28 mouse cellular contexts compared by ENCODE assay signal in genomic region chr12:107939177-107939576, GRCm38 (mm10).
DNase-seq lines count a peak whose midpoint lies in the region; ATAC-seq and TF ChIP-seq lines count a peak whose summit lies in the region.
"Had no signal": no experiment of that assay in that cellular context is flagged by ENCODE, and none has a peak within 500 bp of the region (broad histone marks: within the 10 kb centered on the region; RNA-seq: fewer than 3 reads in every experiment).

No protein-coding gene starts in this region.

- H3K27ac ChIP-seq in embryonic facial prominence, embryonic 13.5 days = peak overlapping the region; percentile 48; the same call in 1 of the 2 replicates
- no peak overlapping the region for H3K27ac ChIP-seq in embryonic facial prominence, embryonic 10.5 days (replicated peaks)
- no peak overlapping the region for H3K27ac ChIP-seq in hindbrain, embryonic 14.5 days
- H3K27ac ChIP-seq in hindbrain, embryonic 12.5 days = no peak overlapping the region
- no peak overlapping the region for H3K27ac ChIP-seq in lung, postnatal 0 days (ENCODE audit: low read length)
- H3K27ac ChIP-seq: heart, embryonic 15.5 days; limb, embryonic 10.5 days; liver, embryonic 15.5 days; lung, embryonic 15.5 days; macrophage; midbrain, embryonic 15.5 days; stomach, embryonic 15.5 days had no signal

- H3K4me2 ChIP-seq in embryonic facial prominence, embryonic 13.5 days = no peak overlapping the region
- H3K4me2 ChIP-seq in hindbrain, embryonic 14.5 days (replicated peaks) = no peak overlapping the region
- no peak overlapping the region for H3K4me2 ChIP-seq in hindbrain, embryonic 12.5 days (replicated peaks)
- no peak overlapping the region for H3K4me2 ChIP-seq in lung, postnatal 0 days (replicated peaks; ENCODE audit: low read depth, low read length)
- H3K4me2 ChIP-seq: heart, embryonic 15.5 days; liver, embryonic 15.5 days; lung, embryonic 15.5 days; midbrain, embryonic 15.5 days; stomach, embryonic 15.5 days had no signal

- H3K4me1 ChIP-seq in embryonic facial prominence, embryonic 13.5 days = peaks cover 68% of the 10 kb centered on the region
- peaks cover 47% of the 10 kb centered on the region for H3K4me1 ChIP-seq in embryonic facial prominence, embryonic 10.5 days
- peaks cover 29% of the 10 kb centered on the region for H3K4me1 ChIP-seq in hindbrain, embryonic 14.5 days (replicated peaks; ENCODE audit: control insufficient read depth, insufficient read depth, low read length)
- H3K4me1 ChIP-seq in hindbrain, embryonic 12.5 days = peaks cover 39% of the 10 kb centered on the region
- no peaks in the 10 kb centered on the region for H3K4me1 ChIP-seq in lung, postnatal 0 days (ENCODE audit: insufficient read depth, low read depth, low read length)
- H3K4me1 ChIP-seq: liver, embryonic 15.5 days had no signal

- peak; percentile 20; the same call in 1 of the 2 replicates for TF ChIP-seq CTCF in lung, postnatal 0 days (IDR thresholded peaks at IDR 0.05)

- no peak for ATAC-seq in embryonic facial prominence, embryonic 13.5 days (ENCODE audit: insufficient number of reproducible peaks, insufficient read depth, low FRiP score, low TSS enrichment, low read depth)
- no peak for ATAC-seq in hindbrain, embryonic 14.5 days (ENCODE audit: low FRiP score)
- ATAC-seq in hindbrain, embryonic 12.5 days (ENCODE audit: low FRiP score) = no peak
- no peak for ATAC-seq in lung, postnatal 0 days
- ATAC-seq: forebrain, embryonic 14.5 days; midbrain, embryonic 15.5 days had no signal

- no peaks in the 10 kb centered on the region for H3K27me3 ChIP-seq in embryonic facial prominence, embryonic 13.5 days
- no peaks in the 10 kb centered on the region for H3K27me3 ChIP-seq in embryonic facial prominence, embryonic 10.5 days (replicated peaks; ENCODE audit: low read depth, poor library complexity, severe bottlenecking)
- H3K27me3 ChIP-seq in hindbrain, embryonic 14.5 days (ENCODE audit: control insufficient read depth, insufficient read depth, low read length) = no peaks in the 10 kb centered on the region
- no peaks in the 10 kb centered on the region for H3K27me3 ChIP-seq in hindbrain, embryonic 12.5 days
- no peaks in the 10 kb centered on the region for H3K27me3 ChIP-seq in lung, postnatal 0 days (replicated peaks; ENCODE audit: insufficient read depth, low read length)
- H3K27me3 ChIP-seq: liver, embryonic 15.5 days; midbrain, embryonic 15.5 days; stomach, embryonic 15.5 days had no signal

- no peak for DNase-seq in embryonic facial prominence, embryonic 10.5 days (ENCODE audit: low spot score)
- DNase-seq in hindbrain, embryonic 14.5 days (ENCODE audit: low spot score) = peak; percentile 67
- DNase-seq in lung, postnatal 0 days (ENCODE audit: low spot score) = no peak
- DNase-seq in lung, postnatal 14 days = no peak
- no peak for DNase-seq in urinary bladder, postnatal 10 days (ENCODE audit: low spot score)
- DNase-seq in left cerebral cortex, adult 18-20 months (ENCODE audit: low spot score in 2 of 2) = no peak
- DNase-seq: adrenal gland, postnatal 25 days; cerebellum, adult 11 months; cerebellum, adult 9-11 months; gastrocnemius, postnatal 36 days; heart, postnatal 4 days; kidney, adult 9 months; kidney, postnatal 25 days; layer of hippocampus, adult 9-11 months; liver; thymus, adult 18-20 months; thymus, postnatal 36 days had no signal

- 58% methylated on average over 4 of the region's 4 CpGs for WGBS in embryonic facial prominence, embryonic 13.5 days
- WGBS in embryonic facial prominence, embryonic 10.5 days = 74% methylated on average over 4 of the region's 4 CpGs
- 70% methylated on average over 4 of the region's 4 CpGs for WGBS in hindbrain, embryonic 14.5 days
- 74% methylated on average over 4 of the region's 4 CpGs for WGBS in hindbrain, embryonic 12.5 days
- 59% methylated on average over 4 of the region's 4 CpGs for WGBS in lung, postnatal 0 days

- TF ChIP-seq EP300 in lung, postnatal 0 days (IDR thresholded peaks at IDR 0.05) = no peak

- H3K9ac ChIP-seq in embryonic facial prominence, embryonic 13.5 days = no peak overlapping the region
- no peak overlapping the region for H3K9ac ChIP-seq in hindbrain, embryonic 14.5 days
- H3K9ac ChIP-seq in hindbrain, embryonic 12.5 days = no peak overlapping the region
- no peak overlapping the region for H3K9ac ChIP-seq in lung, postnatal 0 days (replicated peaks; ENCODE audit: low read depth)
- H3K9ac ChIP-seq: heart, embryonic 15.5 days; liver, embryonic 15.5 days; lung, embryonic 15.5 days; midbrain, embryonic 15.5 days; stomach, embryonic 15.5 days had no signal

- H3K4me3 ChIP-seq in embryonic facial prominence, embryonic 13.5 days = no peak overlapping the region
- H3K4me3 ChIP-seq in embryonic facial prominence, embryonic 10.5 days = no peak overlapping the region
- no peak overlapping the region for H3K4me3 ChIP-seq in hindbrain, embryonic 14.5 days (replicated peaks; ENCODE audit: low read length)
- H3K4me3 ChIP-seq in hindbrain, embryonic 12.5 days = no peak overlapping the region
- H3K4me3 ChIP-seq in lung, postnatal 0 days (ENCODE audit: low read depth, low read length) = no peak overlapping the region
- H3K4me3 ChIP-seq: erythroblast, embryonic 14.5 days; heart, embryonic 15.5 days; limb, embryonic 10.5 days; liver, embryonic 15.5 days; lung, embryonic 15.5 days; midbrain, embryonic 15.5 days; stomach, embryonic 15.5 days had no signal

- H3K9me3 ChIP-seq in embryonic facial prominence, embryonic 13.5 days = no peaks in the 10 kb centered on the region
- H3K9me3 ChIP-seq in embryonic facial prominence, embryonic 10.5 days = no peaks in the 10 kb centered on the region
- no peaks in the 10 kb centered on the region for H3K9me3 ChIP-seq in hindbrain, embryonic 14.5 days (ENCODE audit: control insufficient read depth, low read length)
- no peaks in the 10 kb centered on the region for H3K9me3 ChIP-seq in hindbrain, embryonic 12.5 days (replicated peaks)
- H3K9me3 ChIP-seq in lung, postnatal 0 days (ENCODE audit: low read length) = no peaks in the 10 kb centered on the region
- H3K9me3 ChIP-seq: heart, embryonic 15.5 days; limb, embryonic 10.5 days; liver, embryonic 15.5 days; lung, embryonic 15.5 days; midbrain, embryonic 15.5 days; stomach, embryonic 15.5 days had no signal

- peaks cover 23% of the 10 kb centered on the region for H3K36me3 ChIP-seq in embryonic facial prominence, embryonic 13.5 days
- peaks cover 45% of the 10 kb centered on the region for H3K36me3 ChIP-seq in embryonic facial prominence, embryonic 10.5 days (replicated peaks)
- H3K36me3 ChIP-seq in hindbrain, embryonic 14.5 days (replicated peaks; ENCODE audit: control insufficient read depth, insufficient read depth) = no peaks in the 10 kb centered on the region
- no peaks in the 10 kb centered on the region for H3K36me3 ChIP-seq in hindbrain, embryonic 12.5 days
- no peaks in the 10 kb centered on the region for H3K36me3 ChIP-seq in lung, postnatal 0 days (ENCODE audit: insufficient read depth, low read length)
- H3K36me3 ChIP-seq: heart, embryonic 15.5 days; liver, embryonic 15.5 days; lung, embryonic 15.5 days; midbrain, embryonic 15.5 days; stomach, embryonic 15.5 days had no signal
